9 mouse cellular contexts compared by ENCODE assay signal in genomic region chr8:88604065-88605038, GRCm38 (mm10). TPM values are rescaled to one million over a fixed set of nuclear protein-coding genes. Genes with fewer than 3 reads are reported as not detected.
DNase-seq lines count a peak whose midpoint lies in the region; ATAC-seq lines count a peak whose summit lies in the region.
"Had no signal": no experiment of that assay in that cellular context is flagged by ENCODE, and none has a peak within 500 bp of the region (broad histone marks: within the 10 kb centered on the region; RNA-seq: fewer than 3 reads in every experiment).

No protein-coding gene starts in this region.

- peak; percentile 95 for ATAC-seq in forebrain, embryonic 14.5 days
- ATAC-seq in midbrain, embryonic 11.5 days (ENCODE audit: low FRiP score): peak; percentile 95

- DNase-seq in urinary bladder, adult 18-20 months (ENCODE audit: low spot score in 2 of 2): peak; percentile 19 to 56
- no peak for DNase-seq in urinary bladder, postnatal 10 days (ENCODE audit: low spot score)
- peak; percentile 95 for DNase-seq in forebrain, embryonic 14.5 days (ENCODE audit: low spot score)
- DNase-seq in heart, postnatal 36 days: peak; percentile 22 to 31
- peak; percentile 71 to 81 for DNase-seq in kidney, postnatal 25 days
- peak; percentile 97 for DNase-seq in midbrain, embryonic 11.5 days (ENCODE audit: low spot score, missing footprints)
- peak; percentile 88 for DNase-seq in testis, postnatal 10 days (ENCODE audit: low spot score)
- no peak for DNase-seq in layer of hippocampus, postnatal 25 days (ENCODE audit: extremely low spot score in 1 of 2, low spot score in 1 of 2)

- H3K9me3 ChIP-seq in forebrain, embryonic 14.5 days (replicated peaks; ENCODE audit: control insufficient read depth, low read length): no peaks in the 10 kb centered on the region; the same call in 1 of the 2 replicates
- H3K9me3 ChIP-seq in midbrain, embryonic 11.5 days (ENCODE audit: control insufficient read depth, low read length): peaks cover 7% of the 10 kb centered on the region; the same call in 1 of the 2 replicates

- peaks cover 18% of the 10 kb centered on the region for H3K4me1 ChIP-seq in forebrain, embryonic 14.5 days (ENCODE audit: control insufficient read depth, insufficient read depth, low read length)
- H3K4me1 ChIP-seq in midbrain, embryonic 11.5 days (ENCODE audit: control insufficient read depth, insufficient read depth, low read length): peaks cover 23% of the 10 kb centered on the region

- 5% methylated on average over 19 of the region's 20 CpGs for WGBS in forebrain, embryonic 14.5 days
- WGBS in midbrain, embryonic 11.5 days: 5% methylated on average over 19 of the region's 20 CpGs

- H3K36me3 ChIP-seq in forebrain, embryonic 14.5 days (ENCODE audit: control insufficient read depth, insufficient read depth, low read length): no peaks in the 10 kb centered on the region
- no peaks in the 10 kb centered on the region for H3K36me3 ChIP-seq in midbrain, embryonic 11.5 days (ENCODE audit: control insufficient read depth, insufficient read depth, low read length)

- intact Hi-C loops in heart, postnatal 36 days (cut with DNase I): no loop called here

- peak overlapping the region; percentile 22; the same call in 1 of the 2 replicates for H3K27ac ChIP-seq in forebrain, embryonic 14.5 days (ENCODE audit: low read depth, low read length)
- H3K27ac ChIP-seq in midbrain, embryonic 11.5 days (ENCODE audit: low read depth, low read length): peak overlapping the region; percentile 60; the same call in 1 of the 2 replicates

- peak overlapping the region; percentile 25 for H3K4me3 ChIP-seq in forebrain, embryonic 14.5 days (ENCODE audit: low read depth, low read length)
- peak overlapping the region; percentile 26 for H3K4me3 ChIP-seq in midbrain, embryonic 11.5 days (ENCODE audit: low read depth, low read length)

- H3K4me2 ChIP-seq in forebrain, embryonic 14.5 days (ENCODE audit: low read length): peak overlapping the region; percentile 52
- peak overlapping the region; percentile 46 for H3K4me2 ChIP-seq in midbrain, embryonic 11.5 days

- peak overlapping the region; percentile 51 for H3K9ac ChIP-seq in forebrain, embryonic 14.5 days (ENCODE audit: low read length)
- peak overlapping the region; percentile 51; the same call in 1 of the 2 replicates for H3K9ac ChIP-seq in midbrain, embryonic 11.5 days (ENCODE audit: low read length)

- H3K27me3 ChIP-seq in forebrain, embryonic 14.5 days (replicated peaks; ENCODE audit: control insufficient read depth, insufficient read depth, low read length): no peaks in the 10 kb centered on the region
- H3K27me3 ChIP-seq in midbrain, embryonic 11.5 days (ENCODE audit: control insufficient read depth, insufficient read depth, low read length): no peaks in the 10 kb centered on the region

RNA-seq across cellular contexts. Expression of gene Snx20, which starts 31.6 kb away (rescaled TPM):
- polyA plus RNA-seq in forebrain, embryonic 14.5 days (2014; fragmentation: Nextera tagmentation; extraction: Ambion mirVana): 1.2 and 1.7 TPM in 2 replicates
- 1 to 10 TPM in 1 of 2 experiments, under 1 TPM in 1; 0.94 to 1.6 TPM for total RNA-seq in heart, postnatal 36 days (2021)
- polyA plus RNA-seq in midbrain, embryonic 11.5 days (2014; fragmentation: Nextera tagmentation; extraction: Ambion mirVana): 0.74 and 1.4 TPM in 2 replicates
- 1 to 10 TPM; 1.2 to 1.6 TPM for total RNA-seq in layer of hippocampus, postnatal 25 days (2021)

RNA-seq across cellular contexts. Expression of gene Nod2, which starts 42.8 kb away (rescaled TPM):
- polyA plus RNA-seq in forebrain, embryonic 14.5 days (2014; fragmentation: Nextera tagmentation; extraction: Ambion mirVana): 0.09 and 0.11 TPM in 2 replicates
- total RNA-seq in heart, postnatal 36 days (2021): 1 to 10 TPM; 1.1 to 1.4 TPM
- 0.04 and 0.14 TPM in 2 replicates for polyA plus RNA-seq in midbrain, embryonic 11.5 days (2014; fragmentation: Nextera tagmentation; extraction: Ambion mirVana)
- under 1 TPM; 0.10 to 0.19 TPM for total RNA-seq in layer of hippocampus, postnatal 25 days (2021)
- polyA plus RNA-seq: Patski had no signal

Comparison
In these comparisons a context has a peak if more than half of its experiments do, and no peak if none do; other contexts are left out.
1. DNase-seq: peak in urinary bladder, adult 18-20 months (2 of 2), forebrain, embryonic 14.5 days (single experiment), heart, postnatal 36 days (2 of 2), kidney, postnatal 25 days (2 of 2), midbrain, embryonic 11.5 days (single experiment) and testis, postnatal 10 days (single experiment); none in urinary bladder, postnatal 10 days (single experiment) and layer of hippocampus, postnatal 25 days (0 of 2).